Mouse (Mus musculus) midbrain, embryonic 11.5 days (tissue): ENCODE results near the gene Plekho1. TPM values are rescaled to one million over a fixed set of nuclear protein-coding genes. Genes with fewer than 3 reads are reported as not detected.
"Not testable (repeated sequence)": the region's sequence is repeated elsewhere in the genome, so short reads cannot be mapped to it uniquely, and the experiment has no call there.

Source experiments
- ATAC-seq: fragments of 200-750 bp; cut with Nextera tagmentation; 2 replicates; pipeline ENCODE4 v1.8.0; 2017; ENCODE audit warnings: moderate TSS enrichment, moderate library complexity; ENCODE audit not compliant: low FRiP score
- DNase-seq: peaks from one replicate; pipeline ENCODE4 v3.0.0; 2015; ENCODE audit warnings: low spot score; ENCODE audit errors: missing footprints
- H3K27ac ChIP-seq: fragments of 300-500 bp; sonication (generic); 2 replicates; pipeline ENCODE4 v1.5.1; 2014; ENCODE audit warnings: low read depth, low read length
- H3K27me3 ChIP-seq: fragments of 300-500 bp; sonication (generic); 2 replicates; pipeline ENCODE4 v1.6.1; 2014; ENCODE audit warnings: mild to moderate bottlenecking, low read length, moderate library complexity, mixed read lengths; ENCODE audit not compliant: control insufficient read depth, insufficient read depth
- H3K36me3 ChIP-seq: fragments of 300-500 bp; sonication (generic); 2 replicates; pipeline ENCODE4 v1.6.1; 2014; ENCODE audit warnings: mild to moderate bottlenecking, low read length, moderate library complexity, mixed read lengths; ENCODE audit not compliant: control insufficient read depth, insufficient read depth
- H3K4me1 ChIP-seq: fragments of 300-500 bp; sonication (generic); 2 replicates; pipeline ENCODE4 v1.6.1; 2014; ENCODE audit warnings: low read length; ENCODE audit not compliant: control insufficient read depth, insufficient read depth
- H3K4me2 ChIP-seq: fragments of 300-500 bp; sonication (generic); 2 replicates; pipeline ENCODE4 v1.6.1; 2014; ENCODE audit warnings: mild to moderate bottlenecking, moderate library complexity
- H3K4me3 ChIP-seq: fragments of 300-500 bp; sonication (generic); 2 replicates; pipeline ENCODE4 v1.5.1; 2014; ENCODE audit warnings: low read depth, low read length
- H3K9ac ChIP-seq: fragments of 300-500 bp; sonication (generic); 2 replicates; pipeline ENCODE4 v1.6.1; 2014; ENCODE audit warnings: low read length
- H3K9me3 ChIP-seq: fragments of 300-500 bp; sonication (generic); 2 replicates; pipeline ENCODE4 v1.6.1; 2016; ENCODE audit warnings: low read length; ENCODE audit not compliant: control insufficient read depth
- WGBS: fragments of 180-500 bp; shearing (Covaris S2); extraction: QIAGEN DNeasy Blood & Tissue Kit; methylation state at CpG from one replicate; pipeline ENCODE4 v1.1.7; 2014; 5-methylcytosine and 5-hydroxymethylcytosine counted together
- polyA plus RNA-seq: library from polyadenylated mRNA; unstranded; fragments of >200 nt; fragmentation: Nextera tagmentation; extraction: Ambion mirVana; gene quantifications from 2 replicates; pipeline ENCODE4 v1.2.1, GENCODE M21; 2014

Gene Plekho1
- polyA plus RNA-seq, 1 experiment from 2014 or later: 70.7 TPM

DNA sequence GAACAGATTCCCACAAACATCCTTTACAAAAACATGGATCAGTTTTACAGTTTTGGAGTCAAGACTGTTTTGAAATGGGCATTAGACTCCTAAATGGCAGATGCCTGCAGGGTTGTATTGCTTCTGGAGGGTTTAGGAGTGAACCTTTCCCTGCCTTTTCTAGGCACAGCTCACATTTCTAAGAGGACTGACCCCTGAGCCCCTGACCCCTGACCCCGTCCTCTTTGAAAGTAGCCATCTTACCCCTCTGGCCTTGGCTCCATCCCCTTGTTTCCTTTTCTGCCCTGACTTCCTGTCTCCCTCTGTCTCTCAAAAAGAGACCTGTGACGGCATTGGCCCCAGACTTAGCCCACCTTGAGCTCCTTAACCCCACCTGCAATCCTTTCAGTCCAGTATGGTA lies 32.6 kb downstream of the Plekho1 start:
- Histone ChIP-seq H3K9ac (no peak overlapping the region), H3K27me3 (no peaks in the 10 kb centered on the region), H3K4me2 (no peak overlapping the region), H3K9me3 (no peaks in the 10 kb centered on the region), H3K4me3 (no peak overlapping the region), H3K36me3 (no peaks in the 10 kb centered on the region), H3K27ac (no peak overlapping the region), H3K4me1 (no peaks in the 10 kb centered on the region)
- WGBS: 35% methylated on average over 2 of the region's 2 CpGs
- no peak for ATAC-seq
- DNase-seq: no peak

DNA sequence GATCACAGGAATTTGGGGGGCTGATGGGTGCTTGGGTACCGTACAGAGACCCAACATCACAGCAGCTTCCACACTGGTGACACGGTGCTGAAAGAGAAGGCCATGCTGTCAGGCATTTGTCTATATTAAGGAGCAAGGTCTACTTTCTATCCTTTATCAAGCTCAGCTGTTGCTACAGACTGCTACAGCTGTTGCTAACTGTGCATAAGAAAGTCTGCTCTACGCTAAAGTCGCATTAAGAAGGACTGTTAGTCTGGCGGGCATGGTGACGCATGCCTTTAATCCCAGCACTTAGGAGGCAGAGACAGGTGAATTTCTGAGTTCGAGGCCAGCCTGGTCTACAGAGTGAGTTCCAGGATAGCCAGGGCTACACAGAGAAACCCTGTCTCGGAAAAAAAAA lies 33.6 kb downstream of the Plekho1 start:
- not testable (repeated sequence) for H3K27ac ChIP-seq, H3K9me3 ChIP-seq, ATAC-seq, H3K4me1 ChIP-seq, H3K27me3 ChIP-seq, DNase-seq, H3K4me3 ChIP-seq, H3K36me3 ChIP-seq, H3K4me2 ChIP-seq, H3K9ac ChIP-seq
- 87% methylated on average over 8 of the region's 8 CpGs for WGBS

DNA sequence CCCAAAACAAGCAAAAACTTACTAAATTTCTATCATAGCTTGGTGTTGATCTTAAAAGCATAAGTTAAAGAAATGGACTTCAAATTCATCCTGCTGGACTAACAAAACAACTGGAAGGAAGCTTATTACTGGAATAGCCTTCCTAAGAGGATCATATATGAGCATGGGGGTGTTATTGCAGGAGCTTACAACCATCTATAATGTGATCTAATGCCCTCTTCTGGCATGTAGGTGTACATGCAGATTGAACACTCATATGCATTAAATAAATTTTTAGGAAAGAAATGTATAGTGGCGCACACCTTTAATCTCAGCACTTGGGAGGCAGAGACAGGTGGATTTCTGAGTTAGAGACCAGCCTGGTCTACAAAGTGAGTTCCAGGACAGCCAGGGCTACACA lies 36.0 kb downstream of the Plekho1 start:
- Histone ChIP-seq H3K4me2 (no peak overlapping the region), H3K27me3 (no peaks in the 10 kb centered on the region), H3K9ac (no peak overlapping the region), H3K27ac (no peak overlapping the region), H3K4me1 (no peaks in the 10 kb centered on the region), H3K4me3 (no peak overlapping the region), H3K36me3 (no peaks in the 10 kb centered on the region), H3K9me3 (no peaks in the 10 kb centered on the region)
- DNase-seq (no peak), ATAC-seq (no peak)
- 91% methylated on average over 1 of the region's 1 CpGs for WGBS

DNA sequence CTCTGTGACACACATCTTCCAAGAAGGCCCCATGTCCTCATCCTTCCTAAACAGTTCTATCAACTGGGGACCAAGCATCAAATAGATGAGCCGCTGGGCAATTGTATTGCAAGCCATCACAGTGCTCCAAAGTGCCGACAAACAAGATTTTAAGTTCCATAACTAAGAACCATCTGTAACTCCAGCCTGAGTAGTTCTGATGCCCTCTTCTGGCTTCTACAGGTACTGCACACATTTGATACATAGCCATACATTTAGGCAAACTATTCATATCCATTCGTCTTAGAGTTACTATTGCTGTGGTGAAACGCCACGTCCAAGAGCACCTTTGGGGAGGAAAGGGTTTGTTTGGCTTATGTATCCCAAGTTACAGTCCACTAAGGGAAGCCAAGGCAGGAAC lies 36.7 kb downstream of the Plekho1 start:
- WGBS: 83% methylated on average over 5 of the region's 5 CpGs
- Histone ChIP-seq H3K4me3 (no peak overlapping the region), H3K4me1 (no peaks in the 10 kb centered on the region), H3K4me2 (no peak overlapping the region), H3K9me3 (no peaks in the 10 kb centered on the region), H3K36me3 (no peaks in the 10 kb centered on the region), H3K27me3 (no peaks in the 10 kb centered on the region), H3K9ac (no peak overlapping the region), H3K27ac (no peak overlapping the region)
- DNase-seq: no peak
- ATAC-seq: no peak

DNA sequence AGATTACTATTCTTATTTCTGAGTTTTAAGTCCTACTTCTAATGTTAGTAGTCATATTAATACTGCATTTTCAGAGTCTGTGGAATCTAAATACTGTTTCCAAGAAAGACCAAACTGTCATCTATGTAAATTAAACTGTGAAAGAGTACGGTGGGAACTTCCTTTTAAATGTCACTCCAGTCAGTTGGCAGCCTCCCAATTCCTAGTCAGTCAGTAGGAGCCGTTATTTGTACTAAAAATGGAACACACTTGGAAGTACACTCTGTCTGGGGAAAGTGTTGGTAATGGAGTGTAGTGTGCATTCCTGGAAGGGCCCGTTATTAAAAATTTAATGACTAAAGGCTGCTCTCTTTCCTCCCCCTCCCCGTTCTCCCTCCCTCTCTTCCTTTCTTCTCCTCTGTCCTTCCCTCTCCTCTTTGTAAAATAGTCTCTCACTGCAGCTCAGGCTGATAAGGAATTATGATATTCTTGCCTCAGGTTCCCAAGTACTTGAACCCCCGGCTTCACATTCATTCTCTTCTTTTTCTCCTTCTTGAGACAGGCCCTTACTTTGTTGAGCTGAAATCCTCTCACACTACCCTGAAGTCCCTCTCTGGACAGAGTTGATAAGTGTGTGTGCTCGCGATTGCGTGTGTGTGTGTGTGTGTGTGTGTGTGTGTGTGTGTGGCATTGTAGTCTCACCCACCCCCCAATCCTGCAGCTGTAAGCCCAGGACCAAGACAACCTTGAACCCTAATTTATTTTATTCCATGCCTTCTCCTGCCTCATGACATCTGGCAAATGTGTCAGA lies 38.2 kb downstream of the Plekho1 start:
- H3K4me1 ChIP-seq: peaks cover 9% of the 10 kb centered on the region
- no peak overlapping the region for H3K4me3 ChIP-seq
- DNase-seq (no peak), ATAC-seq (no peak)
- H3K9ac ChIP-seq: no peak overlapping the region
- no peaks in the 10 kb centered on the region for H3K27me3 ChIP-seq
- H3K4me2 ChIP-seq: no peak overlapping the region
- no peaks in the 10 kb centered on the region for H3K36me3 ChIP-seq
- 77% methylated on average over 8 of the region's 8 CpGs for WGBS
- no peaks in the 10 kb centered on the region for H3K9me3 ChIP-seq
- no peak overlapping the region for H3K27ac ChIP-seq

DNA sequence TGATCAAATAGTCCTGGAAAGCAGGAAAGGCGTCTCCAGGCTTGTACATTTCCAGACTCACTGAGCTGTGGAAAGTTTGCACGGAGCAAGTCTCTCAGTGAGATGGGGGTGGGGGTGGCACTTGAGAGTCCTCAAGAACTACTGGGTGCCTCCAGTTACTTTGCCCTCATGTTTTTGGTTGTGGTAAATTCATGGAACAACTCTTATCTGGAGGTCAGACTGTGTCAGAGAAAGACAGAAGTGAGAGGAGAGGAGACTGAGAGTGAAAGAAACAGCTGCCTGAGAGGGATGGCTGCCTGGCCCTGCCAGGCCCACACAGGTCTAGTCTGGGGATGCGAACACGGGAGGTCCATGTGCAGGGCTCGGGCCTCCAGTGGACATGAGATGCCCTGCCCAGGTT lies 40.5 kb downstream of the Plekho1 start:
- no peaks in the 10 kb centered on the region for H3K9me3 ChIP-seq
- no peak overlapping the region for H3K4me3 ChIP-seq
- H3K9ac ChIP-seq: no peak overlapping the region
- DNase-seq (no peak), ATAC-seq (no peak)
- no peaks in the 10 kb centered on the region for H3K36me3 ChIP-seq
- whole genome bisulfite sequencing: 92% methylated on average over 5 of the region's 5 CpGs
- no peak overlapping the region for H3K4me2 ChIP-seq
- no peaks in the 10 kb centered on the region for H3K27me3 ChIP-seq
- peaks cover 10% of the 10 kb centered on the region for H3K4me1 ChIP-seq
- H3K27ac ChIP-seq: no peak overlapping the region

DNA sequence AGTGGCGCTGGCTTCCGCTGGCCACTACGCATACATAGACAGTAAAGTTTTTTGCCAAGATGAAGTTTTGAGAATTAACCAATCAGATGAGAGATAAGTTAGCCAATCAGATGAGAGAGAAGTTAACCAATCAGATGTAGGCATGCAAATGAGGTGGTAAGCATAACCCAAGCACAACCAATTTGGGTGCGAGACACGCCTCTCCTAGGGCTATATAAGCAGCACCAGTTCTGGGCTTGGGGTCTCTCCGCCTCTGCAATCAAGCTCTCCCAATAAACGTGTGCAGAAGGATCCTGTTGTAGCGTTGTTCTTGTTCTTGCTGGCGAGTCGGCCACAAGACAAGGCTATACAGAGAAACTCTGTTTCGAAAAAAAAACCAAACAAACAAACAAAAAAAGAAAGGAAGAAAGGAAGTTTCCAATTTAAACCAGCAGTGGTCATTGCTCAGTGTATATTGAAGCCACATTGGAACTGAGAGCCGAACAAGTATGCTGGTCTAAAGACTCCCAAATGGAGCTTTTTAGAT lies 41.1 kb downstream of the Plekho1 start:
- peaks cover 10% of the 10 kb centered on the region for H3K4me1 ChIP-seq
- WGBS: 90% methylated on average over 12 of the region's 12 CpGs
- ATAC-seq, H3K36me3 ChIP-seq, H3K4me2 ChIP-seq, H3K4me3 ChIP-seq, H3K9ac ChIP-seq, DNase-seq, H3K27ac ChIP-seq, H3K27me3 ChIP-seq, H3K9me3 ChIP-seq: not testable (repeated sequence)

DNA sequence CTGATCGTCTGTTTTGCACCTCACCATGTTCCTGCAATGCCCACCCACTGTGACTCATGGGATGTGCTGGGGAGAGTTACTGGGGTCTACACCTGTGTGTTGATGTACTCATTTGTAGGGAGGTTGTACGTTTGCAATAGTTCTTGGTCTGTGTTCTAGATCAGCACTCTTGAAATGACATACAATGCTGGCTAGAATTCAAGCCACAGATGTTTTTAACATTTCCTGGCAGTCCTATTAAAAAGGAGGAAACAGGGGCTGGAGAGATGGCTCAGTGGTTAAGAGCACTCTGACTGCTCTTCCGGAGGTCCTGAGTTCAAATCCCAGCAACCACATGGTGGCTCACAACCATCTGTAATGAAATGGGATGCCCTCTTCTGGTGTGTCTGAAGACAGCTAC lies 42.3 kb downstream of the Plekho1 start:
- peak overlapping the region; percentile 64 for H3K27ac ChIP-seq
- 63% methylated on average over 3 of the region's 3 CpGs for WGBS
- H3K9ac ChIP-seq: peak overlapping the region; percentile 32; the same call in 1 of the 2 replicates
- ATAC-seq (no peak), DNase-seq (no peak)
- H3K9me3 ChIP-seq: no peaks in the 10 kb centered on the region
- H3K4me2 ChIP-seq: no peak overlapping the region
- H3K27me3 ChIP-seq: no peaks in the 10 kb centered on the region
- no peaks in the 10 kb centered on the region for H3K36me3 ChIP-seq
- H3K4me1 ChIP-seq: peaks cover 10% of the 10 kb centered on the region
- H3K4me3 ChIP-seq: no peak overlapping the region

DNA sequence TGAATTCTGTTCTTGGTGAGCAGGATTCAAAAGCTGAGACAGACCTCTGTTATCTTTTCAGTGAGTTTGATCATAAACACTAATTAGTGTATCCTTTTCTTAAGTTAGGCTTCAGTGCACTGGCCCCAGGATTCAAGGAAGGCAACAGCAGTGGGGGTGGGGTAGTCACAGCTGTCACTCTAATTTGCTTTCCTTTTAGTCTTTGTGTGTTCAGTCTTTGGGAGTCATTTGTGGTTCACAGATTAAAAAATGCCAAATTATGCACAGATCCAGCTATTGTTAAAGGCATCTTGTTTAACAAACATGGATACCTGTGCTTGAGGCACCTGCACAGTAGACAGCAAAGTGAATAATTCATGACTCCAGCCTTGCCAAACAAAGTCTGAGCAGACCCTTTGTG lies 42.8 kb downstream of the Plekho1 start:
- Histone ChIP-seq H3K4me3 (no peak overlapping the region), H3K9ac (peak overlapping the region; percentile 32; the same call in 1 of the 2 replicates)
- DNase-seq: peak; percentile 91

More for the DNA sequence above, 42.8 kb downstream of the Plekho1 start:
- Histone ChIP-seq H3K4me1 (peaks cover 10% of the 10 kb centered on the region), H3K27me3 (no peaks in the 10 kb centered on the region), H3K27ac (peak overlapping the region; percentile 64), H3K4me2 (no peak overlapping the region), H3K36me3 (no peaks in the 10 kb centered on the region), H3K9me3 (no peaks in the 10 kb centered on the region)
- no peak for ATAC-seq
